In genomic region chr5:110840465-110840864, GRCm38 (mm10) we compare ENCODE assay signal across 1 mouse cellular context.
TF ChIP-seq lines count a peak whose summit lies in the region.

No protein-coding gene starts in this region.

TF ChIP-seq in C2C12, 6 proteins besides CTCF, POLR2A, EP300 and RAD21:
- TF ChIP-seq CEBPB (IDR thresholded peaks at IDR 0.05; ENCODE audit: low read depth) (no peak), USF1 (IDR thresholded peaks at IDR 0.05; ENCODE audit: low read depth) (peak; percentile 80)
